Mouse (Mus musculus): ENCODE measurements around the gene AI593442.

DNA sequence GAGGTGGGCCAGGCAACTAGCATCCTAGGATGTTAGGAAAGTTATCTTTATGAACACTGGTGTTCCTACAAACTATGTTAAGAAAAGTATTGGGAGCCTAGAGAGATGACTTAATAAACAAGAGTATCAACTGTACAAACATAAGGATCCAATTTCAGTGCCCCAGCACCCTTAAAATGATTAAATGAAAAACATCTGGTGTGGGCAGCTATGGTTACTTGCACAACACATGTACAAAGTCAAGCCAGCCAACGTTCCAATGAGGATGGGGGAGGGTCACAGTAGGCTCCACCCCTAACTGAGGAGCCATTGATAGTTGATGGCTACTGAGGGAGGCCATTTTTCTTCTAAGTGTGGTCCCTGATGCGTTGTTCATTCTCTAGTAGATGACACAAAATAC lies 43.6 kb downstream of the AI593442 start:
- TF ChIP-seq CTCF (IDR thresholded peaks at IDR 0.05; ENCODE audit: extremely low read depth, insufficient read depth, low read length) (no peak), POLR2A (IDR thresholded peaks at IDR 0.05; ENCODE audit: extremely low read depth, insufficient read depth, low read length) (no peak)
